Mouse (Mus musculus) G1E (cell line): ENCODE data around the gene Med23.

Experiments
- CTCF ChIP-seq: IDR thresholded peaks from 2 replicates; pipeline ENCODE4 v1.5.1; 2012; ENCODE audit warnings: low read depth, low read length, inconsistent platforms, mixed read lengths
- POLR2AphosphoS5 ChIP-seq: IDR thresholded peaks from 2 replicates; pipeline ENCODE4 v1.6.1; 2012; ENCODE audit warnings: low read depth, low read length, inconsistent platforms; ENCODE audit not compliant: insufficient replicate concordance

DNA sequence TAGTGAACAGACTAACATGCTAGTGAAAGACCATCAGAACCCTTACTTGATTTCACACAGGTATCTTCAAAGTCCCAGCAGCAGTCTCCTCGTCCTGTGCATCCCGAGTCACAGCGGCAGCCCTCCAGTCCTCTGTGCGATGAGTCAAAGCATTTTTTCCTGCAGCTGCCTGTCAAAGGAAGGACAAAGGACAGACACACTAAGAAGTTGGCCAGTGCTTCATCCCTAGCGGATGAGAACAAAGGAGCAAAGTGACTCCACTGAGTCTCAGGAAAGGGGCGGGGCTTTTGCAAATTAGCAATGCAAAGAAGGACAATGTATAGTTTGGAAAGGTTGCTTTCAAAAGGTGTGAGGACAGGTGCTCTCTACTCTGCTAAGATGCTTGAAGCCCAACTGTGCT lies 43.7 kb upstream of the Med23 start:
- TF ChIP-seq CTCF, result no peak
- no peak for TF ChIP-seq POLR2AphosphoS5
